Mouse (Mus musculus): ENCODE measurements around the gene 1700086D15Rik. TPM values are rescaled to one million over a fixed set of nuclear protein-coding genes. Genes with fewer than 3 reads are reported as not detected.
A peak's percentile ranks its signal among the peaks of the same experiment; 100 is the strongest.

1700086D15Rik gene
- not detected in 2 replicates for polyA plus RNA-seq (2012; rRNA removed)

DNA sequence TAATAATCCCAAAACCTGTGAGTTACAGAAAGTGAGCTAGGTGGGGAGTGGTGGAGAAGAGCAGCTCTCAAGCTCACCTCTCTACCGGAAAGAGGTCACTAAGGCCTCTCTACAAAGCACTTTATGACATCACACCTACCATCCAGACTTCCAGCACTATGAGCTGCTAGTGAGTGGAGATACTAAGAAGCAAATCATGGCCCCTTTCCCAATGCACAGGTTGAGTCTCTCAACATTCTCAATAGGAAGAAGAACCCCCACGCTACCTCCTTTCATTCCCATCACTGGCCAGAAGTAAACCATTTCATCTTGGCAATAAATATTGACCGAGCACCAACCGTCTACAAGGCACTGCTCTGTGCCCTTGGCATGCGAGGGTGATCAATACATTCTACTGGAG, at the start of gene 1700086D15Rik:
TSS of gene 1700086D15Rik (minus strand) at position 101 of the 400 bp plus-strand sequence.
- no peak for DNase-seq (ENCODE audit: low spot score)

DNA sequence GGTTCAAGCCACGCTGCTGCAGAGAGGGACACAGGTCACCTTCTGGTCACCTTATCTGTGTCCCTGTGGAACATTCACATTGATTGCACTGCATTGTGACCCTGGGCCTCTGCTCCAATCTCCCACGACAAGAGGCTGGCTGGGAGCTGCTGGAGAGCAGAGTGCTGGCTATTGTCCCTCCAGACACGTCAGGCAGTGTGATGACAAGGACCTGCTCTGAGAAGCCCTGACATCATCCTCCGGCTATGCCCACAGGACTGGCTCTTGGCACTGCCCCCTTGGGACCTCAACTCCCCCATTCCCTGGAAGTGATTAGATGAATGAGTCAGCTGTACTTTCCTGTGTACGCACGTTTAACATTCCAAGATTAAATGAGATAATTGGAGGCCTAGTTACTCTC, 49.8 kb upstream of the 1700086D15Rik start:
- no peak for DNase-seq (ENCODE audit: low spot score)

DNA sequence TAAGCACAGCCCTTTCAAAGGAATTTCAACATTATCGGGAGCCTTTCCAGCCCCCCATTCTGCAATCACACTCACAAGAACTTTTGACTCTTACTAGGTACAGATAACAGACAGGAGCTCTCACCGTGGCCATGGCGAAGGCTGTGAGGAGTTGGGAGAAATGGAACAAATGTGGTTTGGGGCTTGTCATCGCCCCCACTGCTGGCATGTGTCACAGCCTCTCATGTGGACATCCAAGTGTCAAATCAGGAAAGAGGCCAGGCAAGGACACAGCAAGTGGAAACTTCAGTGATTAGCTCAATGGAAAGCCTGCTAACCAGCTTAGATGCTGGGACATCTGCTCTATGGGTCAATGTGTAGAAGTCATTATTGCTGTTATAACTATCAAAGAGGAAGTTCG, 45.6 kb upstream of the 1700086D15Rik start:
- DNase-seq (ENCODE audit: low spot score) = no peak

DNA sequence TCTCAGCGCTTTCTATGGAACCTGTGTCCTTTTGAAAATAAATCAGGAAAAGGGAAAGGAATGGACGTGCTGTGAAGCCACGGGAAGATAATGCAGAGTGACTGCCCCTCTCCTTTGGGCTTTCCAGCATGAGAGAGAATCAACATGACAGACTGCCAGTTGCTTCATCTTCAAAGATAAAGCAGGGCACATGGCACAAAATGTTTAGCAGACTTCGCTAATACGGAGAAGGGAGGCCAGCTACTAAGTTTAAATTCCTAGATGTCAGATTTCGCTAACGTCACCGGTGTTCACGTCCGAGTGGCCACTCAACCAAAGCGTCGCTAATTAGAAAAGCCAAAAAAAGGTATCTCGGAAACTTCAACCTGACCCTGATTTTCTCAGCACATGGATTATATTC, 45.0 kb upstream of the 1700086D15Rik start:
- DNase-seq (ENCODE audit: low spot score) = no peak

DNA sequence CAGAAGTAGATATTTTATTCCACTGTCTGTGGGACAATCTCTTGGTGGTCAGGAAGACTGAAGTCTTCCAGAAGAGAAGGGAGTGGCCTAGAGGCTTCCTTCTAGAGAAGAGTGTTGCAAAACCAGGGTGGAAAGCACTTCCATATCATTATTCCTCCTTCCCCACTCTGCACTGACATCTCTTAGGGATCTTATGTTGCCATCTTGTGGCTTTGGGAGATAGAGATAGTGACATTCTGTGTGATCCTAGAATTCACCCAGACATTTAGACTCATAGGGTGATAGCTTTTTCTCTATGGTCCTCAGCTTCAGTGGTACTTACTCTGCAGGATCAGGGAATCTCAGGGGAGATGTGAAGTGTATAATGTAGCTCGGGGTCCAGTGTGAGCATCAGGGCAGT, 43.3 kb upstream of the 1700086D15Rik start:
- no peak for DNase-seq (ENCODE audit: low spot score)

DNA sequence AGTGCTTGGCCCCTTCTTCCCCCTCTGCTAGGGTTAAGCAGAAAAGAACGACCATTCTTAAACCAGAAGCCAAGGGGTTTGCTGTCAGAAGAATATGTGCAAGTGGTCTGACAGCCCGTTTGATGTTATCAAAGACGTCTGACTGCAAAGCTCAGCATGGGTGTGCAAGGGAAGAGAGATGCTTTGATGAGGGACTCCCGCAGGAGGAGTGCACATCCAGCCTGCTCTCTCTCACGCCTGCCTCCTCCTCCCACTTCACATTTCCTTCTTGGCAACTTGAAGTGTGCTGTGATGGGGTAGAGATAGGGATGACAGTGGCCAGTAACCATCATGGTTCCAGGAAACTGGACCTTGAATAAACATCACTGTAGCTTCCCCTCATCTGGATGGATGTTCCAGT, 42.5 kb upstream of the 1700086D15Rik start:
- DNase-seq (ENCODE audit: low spot score) = no peak

DNA sequence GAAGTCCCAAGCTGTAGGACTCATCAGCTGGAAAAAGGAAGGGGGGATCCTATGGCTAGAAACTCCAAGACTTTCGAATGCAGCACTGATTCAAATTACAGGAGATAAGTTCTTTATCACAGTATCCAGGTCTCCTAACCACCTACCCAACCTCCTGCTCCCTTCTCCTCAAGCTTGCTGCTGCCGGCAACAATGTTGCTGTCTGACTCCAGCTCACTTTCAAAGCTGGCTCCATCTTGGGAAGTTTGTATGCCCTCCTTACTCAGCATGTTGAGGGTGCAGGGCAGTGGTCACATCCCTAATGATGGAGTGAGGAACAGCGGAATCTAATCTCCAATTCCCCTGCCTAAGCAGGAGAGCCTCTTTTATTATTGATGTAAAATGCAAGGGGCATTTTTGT, 38.3 kb upstream of the 1700086D15Rik start:
- no peak for DNase-seq (ENCODE audit: low spot score)

DNA sequence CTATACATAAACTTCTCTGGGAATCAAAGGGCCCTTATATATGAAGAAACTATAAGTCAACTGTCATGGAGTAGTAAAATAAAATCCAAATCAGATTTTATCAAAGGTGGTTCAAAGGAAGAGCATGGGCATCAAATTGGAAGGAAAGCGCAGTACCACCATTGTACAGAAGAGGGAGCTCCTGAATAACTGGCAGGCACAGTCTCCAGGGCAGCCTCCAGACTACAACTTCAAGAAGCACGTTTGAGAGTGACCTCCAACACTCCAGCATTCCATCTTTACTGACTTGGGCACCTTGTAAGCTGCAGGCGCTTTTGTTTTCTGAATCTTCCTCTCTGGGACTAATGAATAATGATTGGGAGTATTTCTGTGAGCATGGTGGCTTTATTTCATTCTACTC, 37.6 kb upstream of the 1700086D15Rik start:
- no peak for DNase-seq (ENCODE audit: low spot score)

DNA sequence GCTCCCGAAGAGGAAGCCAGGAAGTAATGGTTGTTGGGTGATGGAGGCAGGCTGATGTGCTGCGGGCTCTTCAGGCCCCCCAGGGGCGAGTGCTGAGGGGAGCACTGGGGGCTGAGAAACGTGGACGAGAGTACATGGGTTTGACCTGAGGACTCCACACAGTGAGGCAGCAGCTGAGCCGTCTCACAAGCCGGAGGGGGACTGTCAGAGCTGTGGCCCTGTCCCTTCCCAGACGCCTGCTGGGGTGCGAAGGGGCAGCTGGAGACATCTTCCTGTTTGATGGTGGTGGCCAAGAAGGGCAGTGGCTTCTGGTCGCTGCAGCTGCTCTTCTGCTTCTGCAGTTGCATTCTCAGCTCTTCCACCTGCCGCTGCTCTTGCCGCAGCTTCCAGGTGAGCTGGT, 27.3 kb upstream of the 1700086D15Rik start:
- no peak for DNase-seq (ENCODE audit: low spot score)

DNA sequence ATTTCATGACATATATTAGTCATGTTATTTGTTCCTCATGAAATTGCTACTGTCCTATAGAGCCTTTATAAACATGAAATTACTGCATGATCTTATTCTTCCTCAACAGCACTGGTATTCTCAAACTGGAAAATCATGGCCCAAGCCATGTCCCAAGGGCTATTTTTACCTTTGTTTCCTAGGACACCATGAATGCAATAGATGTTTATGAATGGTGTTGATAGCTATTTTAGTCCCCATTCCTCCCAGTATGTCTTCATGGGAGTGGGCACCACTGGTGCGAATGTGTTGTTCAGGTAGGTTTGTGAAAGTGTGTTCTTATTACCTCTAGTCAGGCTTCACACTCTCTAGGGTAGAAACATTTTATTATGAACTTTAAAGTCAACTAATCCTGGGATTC, 25.4 kb upstream of the 1700086D15Rik start:
- DNase-seq (ENCODE audit: low spot score) = no peak

DNA sequence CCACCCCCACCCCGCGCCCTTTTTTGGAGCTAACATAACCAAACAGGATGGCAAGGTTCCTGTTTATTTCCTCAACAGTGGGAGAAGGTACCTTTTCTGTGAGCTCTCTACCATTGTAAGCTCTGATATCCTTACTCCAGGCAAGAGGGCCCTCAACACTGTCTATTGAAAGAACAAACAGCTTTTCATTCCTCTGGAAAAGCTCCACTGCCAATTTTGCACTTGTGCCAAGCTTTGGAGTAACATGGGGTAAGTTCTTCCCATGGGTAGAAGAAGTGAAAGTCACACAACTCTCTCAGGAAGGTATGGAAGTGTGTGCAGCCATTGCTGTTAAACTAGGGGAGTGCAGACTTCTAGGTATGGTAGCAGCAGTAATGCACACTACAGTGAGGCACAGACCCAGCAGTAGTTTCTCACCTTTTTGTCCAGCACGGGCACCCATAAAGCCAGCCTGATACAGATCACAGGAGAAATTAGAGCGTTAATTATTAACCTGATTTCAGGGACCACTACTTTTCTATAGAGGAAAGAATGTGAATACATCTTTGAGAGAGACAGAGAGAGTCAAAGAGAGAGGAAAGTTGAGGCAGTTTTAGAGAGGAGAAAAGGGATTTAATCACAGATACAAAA, 10.5 kb upstream of the 1700086D15Rik start:
- no peak for DNase-seq (ENCODE audit: low spot score)

DNA sequence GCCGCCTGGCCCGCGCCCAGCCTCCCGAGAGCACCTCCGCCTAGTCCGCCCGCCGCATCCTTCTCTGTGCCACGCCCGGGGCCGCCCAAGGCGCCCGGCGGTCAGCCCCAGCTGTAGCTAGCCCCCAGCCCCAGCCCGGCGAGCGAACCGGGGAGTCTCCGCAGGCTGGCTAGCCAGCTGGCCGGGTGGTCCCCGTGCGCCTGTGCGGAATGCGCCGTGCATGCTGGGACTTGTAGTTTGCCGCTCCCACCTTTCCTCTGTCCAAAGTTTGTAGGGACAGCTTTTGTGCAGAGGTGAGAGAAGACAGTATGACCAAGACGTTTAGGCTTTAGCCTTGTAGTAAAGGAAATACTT, 3.1 kb upstream of the 1700086D15Rik start, which contains the start of gene Arhgap44:
TSS of gene Arhgap44 (minus strand) at position 195 of the 354 bp plus-strand sequence.
- peak; percentile 38 for DNase-seq (ENCODE audit: low spot score)

DNA sequence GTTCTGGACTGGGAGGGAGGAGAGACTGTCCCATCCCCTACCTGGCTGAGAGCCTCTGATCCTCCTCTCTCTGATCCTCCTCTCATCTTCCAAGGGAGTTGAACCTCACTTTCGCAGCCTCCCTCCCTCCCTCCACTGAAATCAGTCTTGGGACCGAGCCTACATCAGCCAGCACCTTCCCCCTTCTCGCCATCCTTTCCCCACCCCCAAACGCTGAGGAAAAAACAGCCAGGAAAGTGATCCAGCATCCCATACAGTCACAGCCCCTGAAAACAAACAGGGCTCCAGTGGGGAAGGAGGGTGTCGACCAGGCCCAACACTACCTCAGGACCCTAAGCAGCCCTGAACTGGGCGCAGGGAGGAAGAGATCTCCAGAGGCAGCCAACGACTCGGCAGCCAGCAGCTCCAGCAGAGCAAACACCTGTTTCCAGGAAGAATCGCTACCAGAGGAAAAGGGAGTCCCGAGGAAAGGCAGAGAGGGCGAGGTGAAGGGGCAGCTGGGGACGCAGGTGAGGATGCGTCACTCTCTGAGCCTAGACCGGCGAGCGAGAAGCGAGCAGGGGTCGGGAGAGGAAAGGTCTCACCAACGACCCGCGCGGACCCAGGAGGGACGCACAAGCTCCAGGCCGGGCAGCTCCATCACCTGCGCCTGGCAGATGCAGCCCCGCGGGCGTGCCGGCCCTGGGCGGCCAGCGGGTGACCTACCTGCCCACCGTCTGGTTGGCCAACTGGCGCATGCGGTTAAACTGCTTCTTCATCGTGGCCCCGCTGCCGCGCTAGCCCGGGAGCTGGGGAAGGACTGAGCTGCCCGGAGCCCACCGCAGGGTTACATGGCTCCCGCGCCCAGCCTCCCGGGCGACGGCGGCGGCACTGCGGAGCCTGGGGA, 2.4 kb upstream of the 1700086D15Rik start:
- DNase-seq (ENCODE audit: low spot score) = peak; percentile 31

DNA sequence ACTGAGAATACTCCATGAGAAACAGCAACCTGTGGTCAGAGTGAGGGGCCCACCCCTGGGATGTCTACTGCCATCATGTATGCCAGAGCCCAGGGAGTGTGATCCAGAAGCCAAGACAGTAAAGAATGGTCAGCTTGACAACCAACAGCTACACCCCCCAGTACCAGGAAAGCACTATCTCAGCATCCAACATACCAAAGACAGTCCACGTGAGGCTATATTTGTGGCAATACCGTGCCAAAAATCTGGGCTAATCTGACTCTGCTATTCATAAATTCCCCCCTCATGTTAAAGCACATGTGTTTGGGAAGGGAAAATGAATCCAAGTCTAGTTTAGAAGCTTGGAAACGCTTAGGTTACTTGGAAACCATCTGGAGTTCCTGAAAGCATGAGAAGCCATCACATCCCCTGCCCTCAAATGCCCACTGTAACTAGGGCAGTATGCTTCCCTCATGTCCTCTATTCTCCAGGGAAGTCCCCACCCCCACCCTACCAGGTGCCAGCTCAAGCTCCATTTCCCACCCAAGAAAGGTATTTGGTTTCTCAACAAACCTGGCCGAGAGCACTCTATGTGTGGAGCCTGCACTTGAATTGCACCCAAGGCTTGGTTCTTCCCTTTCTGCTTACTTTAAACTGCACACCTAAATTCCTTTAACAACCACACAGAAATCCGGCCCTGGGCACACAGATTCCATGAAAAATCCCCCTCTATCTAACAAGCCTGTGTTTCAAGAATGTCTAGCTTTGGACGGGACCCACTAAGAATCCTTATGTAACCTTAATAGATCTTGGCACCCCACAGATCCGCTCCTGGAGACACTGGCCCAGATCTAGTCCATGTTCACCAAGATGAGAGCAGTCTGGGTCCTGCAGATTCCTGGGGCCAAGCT, 1.5 kb upstream of the 1700086D15Rik start:
- no peak for DNase-seq (ENCODE audit: low spot score)

DNA sequence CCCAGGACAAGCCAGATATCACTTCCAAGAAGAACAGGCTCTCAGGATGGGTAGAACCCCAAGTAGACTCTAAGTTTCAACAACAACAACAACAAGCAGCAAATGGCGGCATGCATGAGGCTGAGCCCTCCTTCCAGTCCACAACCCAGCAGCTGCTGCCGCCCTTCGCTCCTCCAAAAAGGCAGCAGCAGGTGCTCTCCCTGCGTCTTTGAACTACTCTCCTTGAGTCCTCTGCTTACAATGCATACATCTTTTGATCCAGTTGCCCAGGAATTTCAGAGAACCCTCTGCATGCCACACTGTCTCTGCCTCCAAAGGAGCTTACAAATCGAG, 1.1 kb downstream of the 1700086D15Rik start:
- no peak for DNase-seq (ENCODE audit: low spot score)

DNA sequence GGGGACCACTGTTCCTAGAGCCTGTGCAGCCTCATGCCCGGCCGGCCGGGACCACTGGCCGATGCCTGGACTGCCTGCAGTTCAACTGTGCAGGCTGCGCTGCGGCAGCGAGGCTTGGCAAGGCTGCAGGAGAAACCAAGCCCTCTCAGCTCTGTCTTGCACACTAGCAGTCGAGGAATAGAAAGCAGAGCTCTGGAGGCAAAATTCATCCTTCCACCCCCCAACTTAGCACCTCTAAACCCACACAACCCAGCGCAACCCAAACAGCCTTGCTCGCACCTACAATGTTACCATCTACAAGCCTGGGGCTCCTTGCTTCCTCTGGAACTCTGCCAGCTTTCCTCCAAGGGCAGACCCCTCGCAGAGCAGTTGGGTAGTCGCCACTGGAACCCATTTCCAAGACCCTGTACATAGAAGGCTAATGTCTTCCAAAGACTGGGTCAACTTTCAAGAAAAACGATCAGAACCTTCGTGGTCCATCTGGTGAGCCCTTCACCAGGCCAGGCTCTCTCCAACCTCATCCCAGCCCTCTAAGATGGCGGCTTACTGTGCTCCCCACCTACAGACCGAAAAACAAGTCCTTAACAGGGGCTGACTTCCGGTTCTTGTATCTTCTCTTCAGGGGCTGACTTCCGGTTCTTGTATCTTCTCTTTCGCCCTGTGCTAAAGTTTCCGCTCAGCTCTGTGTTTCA, 1.6 kb downstream of the 1700086D15Rik start:
- DNase-seq (ENCODE audit: low spot score) = no peak

DNA sequence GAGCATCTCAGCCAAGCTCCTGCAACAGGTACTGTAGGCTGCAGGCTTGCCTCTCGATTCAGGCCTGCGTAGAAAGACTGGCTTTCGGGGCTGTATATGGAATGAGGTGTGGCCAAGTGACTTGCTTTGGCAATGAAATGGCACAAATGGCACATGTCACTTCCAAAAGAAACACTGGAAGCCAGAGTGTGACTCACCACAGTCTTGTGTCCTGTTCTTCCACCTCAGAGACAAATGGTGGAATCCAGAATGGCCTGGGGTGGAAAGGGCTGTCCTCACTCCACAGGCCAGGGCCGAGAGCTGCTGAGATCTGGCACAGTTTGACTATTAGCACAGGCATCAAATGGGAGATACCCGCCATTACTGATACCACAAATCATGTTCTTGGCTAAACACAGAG, 6.7 kb downstream of the 1700086D15Rik start:
- no peak for DNase-seq (ENCODE audit: low spot score)

DNA sequence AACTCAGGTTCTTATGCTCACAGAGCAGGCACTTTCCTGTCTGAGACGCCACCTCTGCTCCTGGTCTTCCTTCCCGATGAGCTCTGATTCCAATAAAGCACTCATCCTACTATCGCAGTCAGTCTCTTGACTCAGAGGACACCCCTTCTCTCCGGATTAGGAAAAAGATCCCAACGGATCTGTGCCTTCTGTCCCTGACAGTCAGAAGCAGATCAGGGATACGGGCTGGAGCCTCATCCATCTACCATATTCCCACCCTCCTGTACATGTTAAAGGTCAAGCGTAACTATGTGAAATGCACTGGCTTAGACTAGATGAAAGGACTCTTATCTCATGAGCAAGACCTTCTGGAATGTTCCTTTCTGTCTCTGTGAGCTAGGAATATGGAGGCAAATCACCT, 11.2 kb downstream of the 1700086D15Rik start:
- no peak for DNase-seq (ENCODE audit: low spot score)

DNA sequence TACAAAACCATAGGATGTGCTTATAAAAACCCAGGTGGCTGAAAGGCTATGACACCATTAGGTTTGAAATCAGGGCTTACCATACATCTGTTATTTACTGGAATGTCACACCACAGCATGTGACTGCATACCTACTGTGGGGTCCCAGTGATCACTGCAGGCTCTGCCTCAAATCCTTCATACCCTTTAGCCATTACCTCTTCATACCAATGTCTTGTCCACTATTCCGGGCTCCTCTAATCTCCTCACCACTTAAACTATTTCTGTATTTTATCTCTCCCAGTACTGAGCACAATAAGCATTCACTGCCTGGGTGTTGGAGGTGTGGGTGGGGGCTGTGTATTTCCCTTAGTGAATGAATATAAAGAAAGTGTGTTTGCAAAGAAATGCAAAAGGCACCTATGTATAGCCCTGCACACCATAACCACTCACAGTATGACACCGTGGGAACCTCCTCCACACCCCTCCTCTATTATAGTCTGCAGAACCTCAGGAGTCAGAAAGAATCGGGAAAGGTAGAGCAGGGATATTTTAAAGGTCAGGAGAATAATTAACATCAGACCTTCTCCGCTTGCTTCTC, 16.8 kb downstream of the 1700086D15Rik start:
- DNase-seq (ENCODE audit: low spot score) = no peak

DNA sequence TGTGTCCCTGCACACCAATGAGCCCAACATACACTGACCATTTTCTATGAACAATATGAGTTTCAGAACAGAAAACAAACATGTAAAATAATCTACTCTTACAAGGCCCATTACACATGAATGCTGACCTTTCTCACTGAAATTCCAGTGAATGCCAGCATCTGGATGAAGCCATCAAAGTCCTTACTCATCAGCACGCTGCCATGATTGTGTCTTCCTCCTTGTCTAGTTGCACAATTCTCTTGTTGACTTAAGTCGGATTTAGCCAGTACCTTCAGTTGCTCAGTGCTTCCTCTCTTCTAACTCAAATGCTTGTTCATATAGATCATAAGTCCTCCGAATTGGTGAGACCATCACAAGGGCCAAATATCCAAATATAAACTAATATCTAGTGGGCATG, 20.7 kb downstream of the 1700086D15Rik start:
- DNase-seq (ENCODE audit: low spot score) = no peak

DNA sequence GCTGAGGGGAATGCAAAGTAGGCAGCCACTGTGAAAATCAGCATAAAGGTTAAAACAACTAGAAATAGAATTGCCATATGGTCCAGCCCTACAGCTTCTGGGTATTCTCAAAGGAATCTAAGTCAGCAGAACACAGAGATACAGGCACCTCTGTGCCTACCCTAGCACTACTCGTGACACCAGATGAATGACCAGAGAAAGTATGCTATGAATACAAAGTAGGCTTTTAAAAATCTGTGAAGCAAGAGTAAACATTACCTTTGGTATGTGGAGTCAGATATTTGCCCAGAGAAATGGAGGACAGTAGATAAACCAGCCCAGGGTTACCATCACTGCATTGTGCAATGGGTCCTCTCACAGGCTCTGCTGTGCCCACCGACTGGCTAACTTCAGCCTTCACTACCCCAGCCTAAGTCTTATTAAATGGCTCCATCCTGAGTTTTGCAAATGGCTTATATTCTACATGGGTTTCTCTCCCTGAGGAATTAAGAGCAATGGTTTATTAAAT, 22.5 kb downstream of the 1700086D15Rik start:
- no peak for DNase-seq (ENCODE audit: low spot score)
